Mouse (Mus musculus) myocyte (in vitro differentiated cells): ENCODE measurements around the gene Tmem182.

ENCODE experiments used
- CEBPB ChIP-seq: IDR thresholded peaks from 2 replicates; pipeline ENCODE4 v1.6.1; 2011; ENCODE audit warnings: mild to moderate bottlenecking, moderate library complexity; ENCODE audit not compliant: poor library complexity, insufficient read depth, severe bottlenecking
- E2F4 ChIP-seq: IDR thresholded peaks from one replicate; pipeline ENCODE4 v1.6.1; 2011; ENCODE audit warnings: mild to moderate bottlenecking, control low read depth, moderate library complexity; ENCODE audit not compliant: insufficient read depth
- MAX ChIP-seq: IDR thresholded peaks from one replicate; pipeline ENCODE4 v1.6.1; 2011; ENCODE audit warnings: low read depth, mild to moderate bottlenecking, control low read depth
- MYOG ChIP-seq, 3 experiments: IDR thresholded peaks; one replicate each; pipeline ENCODE4 v1.6.1; 2011; ENCODE audit warnings: control low read depth in 2 of 3, low read depth in 2 of 3, mild to moderate bottlenecking in 2 of 3; ENCODE audit not compliant: insufficient read length in 2 of 3, control insufficient read depth in 1 of 3, insufficient read depth in 1 of 3
- POLR2A ChIP-seq: IDR thresholded peaks from one replicate; pipeline ENCODE4 v1.6.1; 2011; ENCODE audit warnings: low read depth, mild to moderate bottlenecking, control low read depth, moderate library complexity; ENCODE audit not compliant: insufficient read length
- POLR2AphosphoS2 ChIP-seq: IDR thresholded peaks from one replicate; pipeline ENCODE4 v1.6.1; 2011; ENCODE audit warnings: low read depth, control low read depth; ENCODE audit not compliant: insufficient read length
- REST ChIP-seq: IDR thresholded peaks from one replicate; pipeline ENCODE4 v1.6.1; 2011; ENCODE audit warnings: mild to moderate bottlenecking, control low read depth, moderate library complexity; ENCODE audit not compliant: insufficient read depth, insufficient read length
- SRF ChIP-seq: IDR thresholded peaks from one replicate; pipeline ENCODE4 v1.6.1; 2011; ENCODE audit warnings: low read depth; ENCODE audit not compliant: control insufficient read depth, insufficient read length
- TCF3 ChIP-seq: IDR thresholded peaks from one replicate; pipeline ENCODE4 v1.6.1; 2011; ENCODE audit warnings: low read depth, control low read depth; ENCODE audit not compliant: insufficient read length
- USF1 ChIP-seq: IDR thresholded peaks from one replicate; pipeline ENCODE4 v1.6.1; 2011; ENCODE audit warnings: low read depth, mild to moderate bottlenecking, control low read depth, moderate library complexity

- no peak for TF ChIP-seq REST
- no peak for TF ChIP-seq TCF3
- TF ChIP-seq POLR2AphosphoS2, result no peak
- no peak for TF ChIP-seq MAX
- TF ChIP-seq SRF, result no peak
- no peak for TF ChIP-seq POLR2A
- TF ChIP-seq MYOG (IDR thresholded peaks at IDR 0.05; ENCODE audit: control insufficient read depth in 1 of 3, insufficient read depth in 1 of 3, insufficient read length in 2 of 3, low read depth in 2 of 3), result no peak
- no peak for TF ChIP-seq USF1
- TF ChIP-seq CEBPB, result no peak
- no peak for TF ChIP-seq E2F4
These were observed 84.8 kb downstream of the Tmem182 start for GRCm38 (mm10) chr1:40890246-40890645.
